Mouse (Mus musculus): ENCODE results near the gene Fuz. TPM values are rescaled to one million over a fixed set of nuclear protein-coding genes. Genes with fewer than 3 reads are reported as not detected.

Fuz gene
- polyA plus RNA-seq, 1 experiment from 2014 or later, result 11.9 TPM

- Histone ChIP-seq H3K27ac (peak overlapping the region; percentile 43; the same call in 1 of the 2 replicates), H3K27me3 (no peaks in the 10 kb centered on the region), H3K9ac (no peak overlapping the region), H3K9me3 (replicated peaks) (no peaks in the 10 kb centered on the region), H3K4me2 (no peak overlapping the region), H3K4me1 (replicated peaks) (peaks cover 16% of the 10 kb centered on the region), H3K36me3 (peaks cover 30% of the 10 kb centered on the region; the same call in 1 of the 2 replicates), H3K4me3 (no peak overlapping the region)
- ATAC-seq (replicated peaks; ENCODE audit: insufficient number of reproducible peaks, insufficient read depth, low FRiP score, low read depth), result no peak
- WGBS, result 73% methylated on average over 2 of the region's 2 CpGs
Observed at GRCm38 (mm10) chr7:44914396-44914795, 18.5 kb downstream of the Fuz start.

- 85% methylated on average over 9 of the region's 9 CpGs for WGBS
- H3K9me3 ChIP-seq (replicated peaks), result no peaks in the 10 kb centered on the region
Observed at GRCm38 (mm10) chr7:44915314-44915713, 19.4 kb downstream of the Fuz start.

GRCm38 (mm10) chr7:44916191-44916590 is 20.3 kb downstream of the Fuz start:
- Histone ChIP-seq H3K9ac (no peak overlapping the region), H3K36me3 (peaks cover 17% of the 10 kb centered on the region; the same call in 1 of the 2 replicates), H3K9me3 (replicated peaks) (no peaks in the 10 kb centered on the region), H3K27ac (no peak overlapping the region), H3K4me2 (no peak overlapping the region), H3K27me3 (no peaks in the 10 kb centered on the region), H3K4me3 (no peak overlapping the region), H3K4me1 (replicated peaks) (peaks cover 16% of the 10 kb centered on the region)
- ATAC-seq (replicated peaks; ENCODE audit: insufficient number of reproducible peaks, insufficient read depth, low FRiP score, low read depth), result no peak
- 80% methylated on average over 6 of the region's 6 CpGs for WGBS

More at GRCm38 (mm10) chr7:44915314-44915713, 19.4 kb downstream of the Fuz start:
- no peak overlapping the region for H3K4me2 ChIP-seq
- peaks cover 26% of the 10 kb centered on the region; the same call in 1 of the 2 replicates for H3K36me3 ChIP-seq
- no peak overlapping the region for H3K27ac ChIP-seq
- no peaks in the 10 kb centered on the region for H3K27me3 ChIP-seq
- no peak overlapping the region for H3K9ac ChIP-seq
- H3K4me1 ChIP-seq (replicated peaks), result peaks cover 16% of the 10 kb centered on the region
- H3K4me3 ChIP-seq, result no peak overlapping the region
- no peak for ATAC-seq (replicated peaks; ENCODE audit: insufficient number of reproducible peaks, insufficient read depth, low FRiP score, low read depth)

- 90% methylated on average over 4 of the region's 4 CpGs for WGBS
- H3K4me1 ChIP-seq (replicated peaks), result peaks cover 16% of the 10 kb centered on the region
- no peak overlapping the region for H3K4me2 ChIP-seq
- no peaks in the 10 kb centered on the region for H3K9me3 ChIP-seq (replicated peaks)
- 0 out of 2 replicates have a peak, but pooled peaks have one; percentile 7 for ATAC-seq (replicated peaks; ENCODE audit: insufficient number of reproducible peaks, insufficient read depth, low FRiP score, low read depth)
- H3K36me3 ChIP-seq, result peaks cover 20% of the 10 kb centered on the region; the same call in 1 of the 2 replicates
- no peaks in the 10 kb centered on the region for H3K27me3 ChIP-seq
- H3K27ac ChIP-seq, result no peak overlapping the region
- no peak overlapping the region for H3K4me3 ChIP-seq
- H3K9ac ChIP-seq, result no peak overlapping the region
Observed at GRCm38 (mm10) chr7:44916881-44917280, 21.0 kb downstream of the Fuz start.

- no peak overlapping the region for H3K4me2 ChIP-seq
- H3K4me3 ChIP-seq, result no peak overlapping the region
- H3K9ac ChIP-seq, result no peak overlapping the region
- H3K27ac ChIP-seq, result no peak overlapping the region
- no peaks in the 10 kb centered on the region for H3K27me3 ChIP-seq
- H3K4me1 ChIP-seq (replicated peaks), result peaks cover 16% of the 10 kb centered on the region
- 63% methylated on average over 3 of the region's 3 CpGs for WGBS
- no peaks in the 10 kb centered on the region for H3K9me3 ChIP-seq (replicated peaks)
- no peak for ATAC-seq (replicated peaks; ENCODE audit: insufficient number of reproducible peaks, insufficient read depth, low FRiP score, low read depth)
- H3K36me3 ChIP-seq, result peaks cover 30% of the 10 kb centered on the region
Observed at GRCm38 (mm10) chr7:44918219-44918618, 22.3 kb downstream of the Fuz start.

GRCm38 (mm10) chr7:44919127-44919526 is 23.2 kb downstream of the Fuz start:
- H3K4me1 ChIP-seq (replicated peaks), result peaks cover 16% of the 10 kb centered on the region
- H3K36me3 ChIP-seq, result peaks cover 32% of the 10 kb centered on the region

GRCm38 (mm10) chr7:44922530-44922929 is 26.7 kb downstream of the Fuz start:
- no peak overlapping the region for H3K27ac ChIP-seq
- no peaks in the 10 kb centered on the region for H3K9me3 ChIP-seq (replicated peaks)
- peaks cover 27% of the 10 kb centered on the region for H3K36me3 ChIP-seq
- H3K4me3 ChIP-seq, result no peak overlapping the region
- no peak overlapping the region for H3K4me2 ChIP-seq
- no peak overlapping the region for H3K9ac ChIP-seq
- ATAC-seq (replicated peaks; ENCODE audit: insufficient number of reproducible peaks, insufficient read depth, low FRiP score, low read depth), result no peak; the same call in 1 of the 2 replicates
- H3K4me1 ChIP-seq (replicated peaks), result peaks cover 13% of the 10 kb centered on the region
- H3K27me3 ChIP-seq, result no peaks in the 10 kb centered on the region

More at GRCm38 (mm10) chr7:44919127-44919526, 23.2 kb downstream of the Fuz start:
- no peak overlapping the region for H3K27ac ChIP-seq
- H3K4me2 ChIP-seq, result no peak overlapping the region
- no peaks in the 10 kb centered on the region for H3K9me3 ChIP-seq (replicated peaks)
- no peak overlapping the region for H3K9ac ChIP-seq
- H3K27me3 ChIP-seq, result no peaks in the 10 kb centered on the region
- no peak for ATAC-seq (replicated peaks; ENCODE audit: insufficient number of reproducible peaks, insufficient read depth, low FRiP score, low read depth)
- 93% methylated on average over 5 of the region's 5 CpGs for WGBS
- no peak overlapping the region for H3K4me3 ChIP-seq

- 80% methylated on average over 3 of the region's 3 CpGs for WGBS
Observed at GRCm38 (mm10) chr7:44925468-44925867, 29.6 kb downstream of the Fuz start.

GRCm38 (mm10) chr7:44928570-44928969 is 32.7 kb downstream of the Fuz start:
- Histone ChIP-seq H3K4me3 (peak overlapping the region; percentile 99), H3K27ac (peak overlapping the region; percentile 91; the same call in 1 of the 2 replicates), H3K27me3 (no peaks in the 10 kb centered on the region), H3K9ac (peak overlapping the region; percentile 96), H3K4me1 (replicated peaks) (peaks cover 22% of the 10 kb centered on the region), H3K4me2 (peak overlapping the region; percentile 74), H3K9me3 (replicated peaks) (no peaks in the 10 kb centered on the region), H3K36me3 (peaks cover 8% of the 10 kb centered on the region; the same call in 1 of the 2 replicates)
- WGBS, result 0% methylated on average over 1 of the region's 1 CpGs
- no peak for ATAC-seq (replicated peaks; ENCODE audit: insufficient number of reproducible peaks, insufficient read depth, low FRiP score, low read depth)

More at GRCm38 (mm10) chr7:44925468-44925867, 29.6 kb downstream of the Fuz start:
- no peak overlapping the region for H3K4me3 ChIP-seq
- no peak overlapping the region for H3K27ac ChIP-seq
- no peak for ATAC-seq (replicated peaks; ENCODE audit: insufficient number of reproducible peaks, insufficient read depth, low FRiP score, low read depth)
- H3K4me2 ChIP-seq, result no peak overlapping the region
- peaks cover 20% of the 10 kb centered on the region for H3K4me1 ChIP-seq (replicated peaks)
- no peak overlapping the region for H3K9ac ChIP-seq
- no peaks in the 10 kb centered on the region for H3K27me3 ChIP-seq
- H3K36me3 ChIP-seq, result peaks cover 27% of the 10 kb centered on the region
- H3K9me3 ChIP-seq (replicated peaks), result no peaks in the 10 kb centered on the region

- H3K4me1 ChIP-seq (replicated peaks), result peaks cover 22% of the 10 kb centered on the region
- under 1% methylated on average over 84 of the region's 84 CpGs for WGBS
- H3K4me3 ChIP-seq, result peak within 1 kb of the TSS; percentile 99
- peak within 1 kb of the TSS; percentile 96 for H3K9ac ChIP-seq
- H3K9me3 ChIP-seq (replicated peaks), result no peaks in the 10 kb centered on the region
- H3K36me3 ChIP-seq, result peaks cover 3% of the 10 kb centered on the region; the same call in 1 of the 2 replicates
- H3K27ac ChIP-seq, result peak within 1 kb of the TSS; percentile 92
- H3K4me2 ChIP-seq, result peak within 1 kb of the TSS; percentile 74
- ATAC-seq (replicated peaks; ENCODE audit: insufficient number of reproducible peaks, insufficient read depth, low FRiP score, low read depth), result peak; percentile 99
- H3K27me3 ChIP-seq, result no peaks in the 10 kb centered on the region
Observed at GRCm38 (mm10) chr7:44929204-44930151, 33.6 kb downstream of the Fuz start, which contains the start of gene Ap2a1. TSS of gene Ap2a1 (minus strand) at chr7:44929496.

GRCm38 (mm10) chr7:44938680-44939079 is 42.8 kb downstream of the Fuz start:
- H3K4me2 ChIP-seq, result no peak overlapping the region
- ATAC-seq (replicated peaks; ENCODE audit: insufficient number of reproducible peaks, insufficient read depth, low FRiP score, low read depth), result no peak
- no peaks in the 10 kb centered on the region for H3K27me3 ChIP-seq
- H3K9ac ChIP-seq, result no peak overlapping the region
- no peak overlapping the region for H3K27ac ChIP-seq
- no peaks in the 10 kb centered on the region for H3K4me1 ChIP-seq (replicated peaks)
- WGBS, result 84% methylated on average over 4 of the region's 4 CpGs
- no peak overlapping the region for H3K4me3 ChIP-seq
- no peaks in the 10 kb centered on the region for H3K36me3 ChIP-seq
- no peaks in the 10 kb centered on the region; the same call in 1 of the 2 replicates for H3K9me3 ChIP-seq (replicated peaks)
